Mouse (Mus musculus) embryonic fibroblast, embryonic 13.5 days (primary cell): ENCODE measurements around the gene Clec2h. TPM values are rescaled to one million over a fixed set of nuclear protein-coding genes. Genes with fewer than 3 reads are reported as not detected.
"Not testable (repeated sequence)": the region's sequence is repeated elsewhere in the genome, so short reads cannot be mapped to it uniquely, and the experiment has no call there.

Source experiments
- H3K27ac ChIP-seq: 2 replicates; pipeline ENCODE4 v1.5.1; 2012; ENCODE audit warnings: low read length, control low read depth, inconsistent platforms; ENCODE audit not compliant: insufficient read depth
- H3K4me1 ChIP-seq: 2 replicates; pipeline ENCODE4 v1.6.1; 2011; ENCODE audit warnings: low read length; ENCODE audit not compliant: control insufficient read depth, insufficient read depth
- H3K4me3 ChIP-seq: 2 replicates; pipeline ENCODE4 v1.5.1; 2011; ENCODE audit warnings: mild to moderate bottlenecking, control low read depth, low read length; ENCODE audit not compliant: insufficient read depth
- CTCF ChIP-seq: IDR thresholded peaks from 2 replicates; pipeline ENCODE4 v1.5.1; 2011; ENCODE audit warnings: mild to moderate bottlenecking, control low read depth, low read length, moderate library complexity, borderline replicate concordance; ENCODE audit not compliant: insufficient read depth
- POLR2A ChIP-seq: IDR thresholded peaks from 2 replicates; pipeline ENCODE4 v1.6.1; 2011; ENCODE audit warnings: low read depth, mild to moderate bottlenecking, control low read depth, low read length, moderate library complexity
- polyA plus RNA-seq: library from polyadenylated mRNA; stranded (reverse); fragments of >200 nt; gene quantifications from 2 replicates; pipeline ENCODE4 v1.2.4, GENCODE M21; 2011; ENCODE audit warnings: low read depth; ENCODE audit not compliant: missing spikeins, insufficient read length

The Clec2h gene
- polyA plus RNA-seq, 1 experiment = not detected

GRCm38 (mm10) chr6:128649681-128650080 is 12.5 kb upstream of the Clec2h start:
- TF ChIP-seq POLR2A = no peak
- TF ChIP-seq CTCF = no peak
- no peak overlapping the region for H3K27ac ChIP-seq
- no peak overlapping the region for H3K4me3 ChIP-seq
- H3K4me1 ChIP-seq = no peaks in the 10 kb centered on the region

DNA sequence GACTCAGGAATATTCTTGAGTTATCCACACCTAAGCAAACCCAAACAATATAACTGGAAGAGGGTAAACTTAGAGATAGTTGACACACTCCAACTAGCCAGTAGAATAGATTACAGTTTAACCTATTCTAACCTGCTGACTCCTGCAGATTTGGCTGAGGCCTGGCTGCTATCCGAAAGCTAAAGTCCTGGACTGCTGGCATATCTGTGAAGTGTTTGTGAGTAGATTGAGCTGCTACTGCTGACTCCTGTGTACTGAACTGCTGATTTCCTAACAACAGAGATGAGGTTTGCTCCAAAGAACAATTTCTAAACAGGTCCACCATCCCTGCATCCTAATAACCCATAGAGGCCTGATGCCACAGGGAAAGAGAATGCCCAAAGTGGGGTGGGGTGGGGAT is 12.0 kb upstream of the Clec2h start:
- Histone ChIP-seq H3K4me3 (no peak overlapping the region), H3K4me1 (no peaks in the 10 kb centered on the region)
- TF ChIP-seq CTCF = no peak
- no peak for TF ChIP-seq POLR2A

DNA sequence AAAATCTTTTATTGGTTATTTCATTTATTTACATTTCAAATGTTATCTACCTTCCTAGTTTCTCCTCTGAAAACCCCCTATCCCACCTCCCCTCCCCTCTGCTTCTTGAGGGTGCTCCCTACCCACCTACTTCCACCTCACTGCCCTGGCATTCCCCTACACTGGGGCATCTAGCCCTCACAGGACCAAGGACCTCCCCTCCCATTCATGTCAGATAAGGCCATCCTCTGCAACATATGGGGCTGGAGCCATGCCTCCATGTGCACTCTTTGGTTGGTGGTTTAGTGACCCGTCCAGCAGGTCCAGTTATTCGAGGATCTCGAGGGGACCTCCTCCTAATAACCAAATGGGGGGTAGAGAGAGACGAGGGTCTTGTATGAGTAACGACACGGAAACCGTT is 11.4 kb upstream of the Clec2h start:
- H3K4me3 ChIP-seq, H3K27ac ChIP-seq, H3K4me1 ChIP-seq: not testable (repeated sequence)

More for the DNA sequence above, 12.0 kb upstream of the Clec2h start:
- H3K27ac ChIP-seq = no peak overlapping the region

GRCm38 (mm10) chr6:128652938-128653337 is 9.2 kb upstream of the Clec2h start:
- H3K4me1 ChIP-seq = no peaks in the 10 kb centered on the region
- H3K4me3 ChIP-seq = no peak overlapping the region
- no peak for TF ChIP-seq CTCF
- no peak for TF ChIP-seq POLR2A
- no peak overlapping the region for H3K27ac ChIP-seq

DNA sequence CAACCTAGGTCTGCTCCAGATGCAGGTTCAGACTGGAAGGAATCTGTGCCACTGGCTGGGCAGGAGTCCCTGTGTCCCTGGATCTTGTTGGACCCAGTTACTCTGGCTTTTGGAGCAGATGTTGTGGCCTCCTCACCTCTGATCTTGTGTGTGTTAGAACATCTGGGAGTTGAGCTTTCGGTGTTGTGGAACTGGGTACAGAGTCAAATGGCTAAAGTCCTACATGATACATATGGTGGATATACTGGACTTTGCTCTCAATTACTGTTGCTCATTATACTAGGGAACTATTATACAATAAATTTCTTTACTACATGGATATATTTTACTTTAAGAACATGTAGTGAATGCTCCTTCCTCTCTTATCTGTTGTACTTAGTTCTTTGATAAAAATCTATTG is 936 bp upstream of the Clec2h start:
- no peak overlapping the region for H3K27ac ChIP-seq
- no peak overlapping the region for H3K4me3 ChIP-seq
- no peaks in the 10 kb centered on the region for H3K4me1 ChIP-seq
- TF ChIP-seq POLR2A = no peak

DNA sequence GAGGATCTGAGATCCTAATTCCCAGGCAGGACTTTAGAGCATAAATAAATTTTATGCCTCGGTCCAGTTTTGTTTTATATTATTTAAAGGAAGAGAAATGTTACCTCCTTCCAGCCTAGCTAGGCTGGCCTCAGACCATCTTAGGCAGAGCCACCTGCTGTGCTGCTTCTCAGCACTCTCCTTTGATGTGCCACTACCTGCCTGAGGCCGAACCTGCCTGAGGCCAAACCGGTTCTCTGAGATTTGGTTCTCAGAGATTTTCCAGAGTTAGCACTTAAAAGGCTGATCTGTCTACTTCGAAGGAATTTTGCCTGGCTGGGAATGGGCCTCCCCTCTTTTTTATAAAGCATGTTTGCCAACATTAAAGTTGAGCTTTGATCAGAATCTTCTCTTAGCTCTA is 7.8 kb downstream of the Clec2h start:
- H3K4me1 ChIP-seq = no peaks in the 10 kb centered on the region
- no peak overlapping the region for H3K27ac ChIP-seq
- TF ChIP-seq POLR2A (no peak), CTCF (no peak)
- H3K4me3 ChIP-seq = no peak overlapping the region

- no peak overlapping the region for H3K27ac ChIP-seq
- H3K4me1 ChIP-seq = no peaks in the 10 kb centered on the region
- no peak overlapping the region for H3K4me3 ChIP-seq
- TF ChIP-seq CTCF (no peak), POLR2A (no peak)
Measured at GRCm38 (mm10) chr6:128679574-128679973, 17.4 kb downstream of the Clec2h start.

DNA sequence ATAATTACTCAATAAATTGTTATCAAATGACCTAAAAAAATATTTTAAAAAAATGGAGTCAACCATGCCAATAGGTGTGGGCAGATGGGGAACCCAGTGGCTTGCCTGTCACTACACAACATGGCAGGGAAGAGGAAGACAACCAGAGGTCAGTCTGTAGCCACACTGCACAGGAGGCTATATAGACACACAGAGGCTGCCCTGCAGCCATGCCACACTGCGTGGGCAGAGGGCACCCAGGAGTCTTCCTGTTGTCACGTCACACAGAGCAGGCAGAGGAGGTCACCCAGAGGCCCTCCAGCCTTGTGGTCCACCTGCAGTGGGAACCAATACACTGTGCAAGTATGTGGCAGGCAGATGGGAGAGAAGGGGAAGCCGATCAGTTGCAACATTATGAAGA is 39.5 kb downstream of the Clec2h start:
- Histone ChIP-seq H3K4me3 (no peak overlapping the region), H3K4me1 (no peaks in the 10 kb centered on the region), H3K27ac (no peak overlapping the region)
- TF ChIP-seq CTCF = no peak
- TF ChIP-seq POLR2A = no peak

DNA sequence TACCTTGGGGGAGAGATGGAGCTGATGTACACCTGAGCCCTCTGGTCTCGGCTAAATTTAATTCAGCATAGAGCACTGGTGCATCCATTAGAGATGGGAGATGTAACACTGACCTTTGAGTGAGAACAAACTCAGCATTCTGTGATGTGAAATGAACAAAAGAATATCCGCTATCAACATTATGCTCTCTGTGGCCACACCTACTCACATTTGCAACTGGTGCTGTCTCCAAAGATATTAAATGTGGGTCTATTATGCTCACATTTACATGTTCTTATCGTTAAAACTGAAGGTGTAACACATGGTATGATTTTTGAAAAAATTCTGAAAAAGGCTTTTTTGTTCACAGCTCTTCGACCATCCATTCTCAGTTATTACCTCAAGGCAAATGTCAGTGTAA is 60.8 kb downstream of the Clec2h start, which contains the start of gene Klrb1:
Gene Klrb1, minus strand, starts transcription at position 101 of the 400 bp plus-strand sequence.
- Histone ChIP-seq H3K27ac (no peak within 1 kb of the TSS), H3K4me1 (no peaks in the 10 kb centered on the region), H3K4me3 (no peak within 1 kb of the TSS)
- TF ChIP-seq CTCF = no peak
- no peak for TF ChIP-seq POLR2A

Other genes starting within 250 kb of the Clec2h start
- 12.1 and 15.2 TPM in 2 replicates for gene Itfg2, start 237.5 kb upstream of the Clec2h start, polyA plus RNA-seq
- 79.9 and 102 TPM in 2 replicates for gene Fkbp4, start 223.7 kb upstream of the Clec2h start, polyA plus RNA-seq
- gene Pzp, start 135.7 kb upstream of the Clec2h start, polyA plus RNA-seq = not detected in 2 replicates
- gene A2ml1, start 80.8 kb upstream of the Clec2h start, polyA plus RNA-seq = not detected in 2 replicates
- gene Klrb1a, start 38.9 kb upstream of the Clec2h start, polyA plus RNA-seq = not detected in 2 replicates
- gene Klrb1, start 60.7 kb downstream of the Clec2h start, polyA plus RNA-seq = not detected in 2 replicates
- gene Klrb1c, start 126.8 kb downstream of the Clec2h start, polyA plus RNA-seq = not detected in 2 replicates
- gene Gm44511, start 163.9 kb downstream of the Clec2h start, polyA plus RNA-seq = not detected in 2 replicates
- gene Klrb1b, start 163.9 kb downstream of the Clec2h start, polyA plus RNA-seq = not detected in 2 replicates
- gene Clec2i, start 225.2 kb downstream of the Clec2h start, polyA plus RNA-seq = not detected in 2 replicates
- not detected in 2 replicates for gene BC035044, start 228.7 kb downstream of the Clec2h start, polyA plus RNA-seq